Mouse (Mus musculus) 3134 (cell line): Measurements from ENCODE around the gene Tsc1.
A peak's percentile ranks its signal among the peaks of the same experiment; 100 is the strongest.

Experiments used
- DNase-seq: peaks from one replicate; pipeline ENCODE4 v3.0.0-alpha.2; 2011; ENCODE audit warnings: low spot score; ENCODE audit not compliant: insufficient read length; ENCODE audit errors: extremely low read depth

Gene Tsc1

GRCm38 (mm10) chr2:28638886-28639285 lies 2.1 kb upstream of the Tsc1 start:
- DNase-seq = no peak

DNA sequence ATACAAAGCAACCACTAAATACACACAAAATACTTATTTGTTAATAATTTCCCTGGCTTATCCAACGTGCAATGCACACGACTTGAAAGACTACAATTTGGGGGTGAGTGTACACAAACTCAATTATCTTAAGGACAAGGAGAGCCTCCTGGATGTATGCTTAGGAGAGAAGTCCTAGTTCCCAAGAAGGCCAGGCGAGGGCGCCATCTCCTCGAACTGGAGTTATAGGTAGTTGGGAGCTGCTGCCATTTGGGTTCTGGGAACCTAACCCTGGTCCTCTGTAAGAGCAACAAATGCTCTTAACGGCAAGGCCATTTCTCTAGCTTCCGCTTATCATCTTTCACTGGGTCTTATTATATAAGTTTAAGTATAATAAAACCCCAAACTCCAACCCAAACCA lies 1.2 kb upstream of the Tsc1 start:
- no peak for DNase-seq

GRCm38 (mm10) chr2:28641435-28641941 lies 460 bp downstream of the Tsc1 start:
- DNase-seq = peak; percentile 47

DNA sequence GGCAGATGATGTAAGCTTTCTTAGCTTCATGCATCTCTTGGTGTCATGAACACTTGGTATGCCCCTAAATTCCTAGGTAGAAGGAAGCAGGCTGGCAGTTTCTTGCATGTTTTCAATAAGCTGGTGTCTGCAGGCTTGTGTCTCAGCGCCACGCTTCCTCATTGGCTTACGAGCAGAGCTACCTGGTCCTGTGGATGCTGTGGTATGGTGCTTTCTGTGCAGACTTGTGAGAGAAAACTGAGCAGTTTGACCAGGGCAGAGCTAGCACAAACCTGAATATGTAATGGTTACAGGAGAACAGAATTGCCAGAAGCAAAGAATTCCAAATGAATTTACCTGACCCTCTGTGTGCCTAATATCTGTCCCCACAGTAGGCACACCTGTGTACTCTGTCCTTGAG lies 2.1 kb downstream of the Tsc1 start:
- no peak for DNase-seq

- DNase-seq = peak; percentile 23
Measured at GRCm38 (mm10) chr2:28650526-28650925, 9.5 kb downstream of the Tsc1 start.

GRCm38 (mm10) chr2:28653351-28653750 lies 12.3 kb downstream of the Tsc1 start:
- DNase-seq = no peak

- DNase-seq = no peak
Measured at GRCm38 (mm10) chr2:28654295-28654694, 13.3 kb downstream of the Tsc1 start.

DNA sequence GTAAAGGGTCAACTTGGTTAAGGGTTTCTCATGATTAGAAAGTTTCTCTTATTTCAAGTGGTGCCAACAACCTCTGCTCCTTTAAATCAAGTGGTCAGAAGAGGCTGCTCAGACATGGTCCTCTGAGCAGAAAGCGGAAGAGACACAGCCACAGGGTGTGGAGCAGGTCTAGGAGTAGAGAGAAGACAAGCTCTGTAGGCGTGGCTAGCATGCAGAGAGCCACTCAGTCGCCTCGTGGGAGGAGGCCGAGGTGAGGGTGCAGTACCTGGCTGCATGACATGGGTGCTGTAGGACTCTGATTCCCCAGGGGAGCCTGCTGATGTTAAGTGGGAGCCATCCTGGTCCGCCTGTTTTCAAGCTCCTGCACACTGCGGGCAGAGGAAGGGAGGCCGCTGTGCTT lies 15.2 kb downstream of the Tsc1 start:
- DNase-seq = no peak

DNA sequence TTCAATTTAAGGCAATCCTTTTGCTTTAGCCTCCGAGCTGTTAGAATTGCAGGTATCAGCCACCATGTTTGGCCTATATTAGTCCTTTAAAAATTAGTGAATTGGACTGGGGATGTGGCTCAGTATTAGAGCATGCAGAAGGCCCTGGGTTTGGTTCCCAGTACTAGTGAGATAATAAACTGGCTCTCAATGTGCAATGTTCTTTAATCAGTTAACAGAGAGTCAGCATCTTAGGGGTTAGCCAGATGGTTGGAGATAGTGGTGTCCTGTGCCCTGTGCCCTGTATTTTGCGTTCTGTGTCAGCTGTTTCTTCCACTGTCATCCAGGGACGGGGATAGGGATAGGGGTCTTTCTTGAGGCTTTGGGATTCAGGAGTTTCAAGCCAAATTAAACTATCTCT lies 21.9 kb downstream of the Tsc1 start:
- DNase-seq = no peak

DNA sequence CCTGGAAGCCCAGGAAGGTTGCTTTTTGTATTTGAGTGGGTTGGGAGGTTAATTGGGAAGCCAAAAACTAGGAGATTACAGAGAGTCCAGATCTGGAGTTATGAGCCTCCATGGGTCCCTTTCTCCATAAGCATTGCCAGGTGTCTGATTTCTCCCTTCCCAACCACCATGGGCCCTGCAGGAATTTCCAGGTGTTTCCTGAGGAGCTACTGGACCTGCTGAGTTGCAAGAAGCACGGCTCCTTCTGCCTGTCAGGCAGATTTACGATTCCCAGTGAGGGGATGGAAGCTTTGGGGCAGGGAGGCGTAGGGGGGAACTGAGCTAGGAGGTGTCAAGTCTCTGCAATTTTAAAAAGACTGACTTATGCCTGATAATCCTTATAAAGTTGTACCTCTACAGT lies 24.8 kb downstream of the Tsc1 start:
- no peak for DNase-seq

- DNase-seq = no peak
Measured at GRCm38 (mm10) chr2:28671438-28671837, 30.4 kb downstream of the Tsc1 start.

DNA sequence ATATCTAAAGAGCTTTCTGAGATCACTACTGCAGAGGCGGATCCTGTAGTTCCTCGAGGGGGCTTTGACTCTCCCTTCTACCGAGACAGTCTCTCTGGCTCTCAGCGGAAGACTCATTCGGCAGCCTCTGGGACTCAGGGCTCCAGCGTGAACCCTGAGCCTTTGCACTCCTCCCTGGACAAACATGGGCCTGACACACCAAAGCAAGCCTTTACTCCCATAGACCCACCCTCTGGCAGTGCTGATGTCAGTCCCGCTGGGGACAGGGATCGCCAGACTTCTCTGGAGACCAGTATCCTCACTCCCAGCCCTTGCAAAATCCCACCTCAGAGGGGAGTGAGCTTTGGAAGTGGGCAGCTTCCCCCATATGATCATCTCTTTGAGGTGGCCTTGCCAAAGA lies 35.0 kb downstream of the Tsc1 start:
- DNase-seq = no peak

GRCm38 (mm10) chr2:28680710-28681109 lies 39.7 kb downstream of the Tsc1 start:
- no peak for DNase-seq

DNA sequence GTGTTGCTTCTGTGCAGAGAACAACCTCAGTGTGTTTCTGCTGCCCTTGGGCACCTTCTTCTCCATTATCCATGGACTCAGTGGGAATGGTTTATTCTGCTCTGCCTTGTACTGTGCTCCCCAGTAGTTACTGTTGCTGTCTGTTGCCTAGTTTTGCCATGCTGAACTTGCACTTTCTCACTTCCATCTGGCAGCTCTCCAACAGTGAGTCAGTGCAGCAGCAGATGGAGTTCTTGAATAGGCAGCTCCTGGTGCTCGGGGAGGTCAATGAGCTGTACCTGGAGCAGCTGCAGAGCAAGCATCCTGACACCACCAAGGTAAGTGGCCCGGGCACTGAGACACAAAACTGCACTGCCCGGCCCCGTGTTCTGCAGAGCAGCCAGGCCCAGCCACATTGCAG lies 40.7 kb downstream of the Tsc1 start:
- peak; percentile 41 for DNase-seq

DNA sequence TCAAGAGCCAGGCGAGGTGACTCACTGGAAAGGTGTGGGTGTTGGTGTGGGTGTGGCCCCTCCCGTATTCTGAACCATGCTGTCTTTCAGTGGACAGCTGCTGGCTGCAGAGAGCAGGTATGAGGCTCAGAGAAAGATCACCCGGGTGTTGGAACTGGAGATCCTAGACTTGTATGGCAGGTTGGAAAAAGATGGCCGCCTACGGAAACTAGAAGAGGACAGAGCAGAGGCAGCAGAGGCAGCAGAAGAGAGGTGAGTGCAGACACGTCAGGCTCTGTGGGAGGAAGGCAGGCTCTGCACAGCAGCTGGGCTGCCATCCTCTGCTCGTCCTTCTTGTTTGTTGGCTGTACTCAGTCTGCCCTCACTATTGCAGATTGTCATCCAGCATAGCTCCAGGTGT lies 44.9 kb downstream of the Tsc1 start:
- no peak for DNase-seq

- DNase-seq = no peak
Measured at GRCm38 (mm10) chr2:28688431-28688830, 47.4 kb downstream of the Tsc1 start.

DNA sequence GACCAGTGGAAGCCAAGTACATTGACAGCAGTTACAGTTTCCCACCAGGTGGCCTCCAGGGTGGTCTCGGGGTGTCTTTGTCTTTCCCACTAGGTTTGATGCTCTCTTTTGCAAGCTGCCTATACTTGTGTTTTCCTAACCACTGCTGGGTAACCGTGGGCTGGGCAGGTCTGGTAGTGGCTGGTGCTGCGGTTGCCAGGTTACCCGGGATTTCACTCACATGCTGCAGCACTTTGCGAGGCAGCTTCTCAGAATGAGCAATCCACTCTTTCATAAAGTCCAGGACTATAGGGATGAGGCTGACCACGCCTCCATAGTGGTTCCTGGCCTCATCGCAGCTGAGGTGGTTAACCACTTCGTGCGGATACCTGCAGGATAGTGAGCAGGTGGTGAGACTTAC lies 51.7 kb downstream of the Tsc1 start:
- no peak for DNase-seq

- DNase-seq = no peak
Measured at GRCm38 (mm10) chr2:28698566-28698965, 57.5 kb downstream of the Tsc1 start.

DNA sequence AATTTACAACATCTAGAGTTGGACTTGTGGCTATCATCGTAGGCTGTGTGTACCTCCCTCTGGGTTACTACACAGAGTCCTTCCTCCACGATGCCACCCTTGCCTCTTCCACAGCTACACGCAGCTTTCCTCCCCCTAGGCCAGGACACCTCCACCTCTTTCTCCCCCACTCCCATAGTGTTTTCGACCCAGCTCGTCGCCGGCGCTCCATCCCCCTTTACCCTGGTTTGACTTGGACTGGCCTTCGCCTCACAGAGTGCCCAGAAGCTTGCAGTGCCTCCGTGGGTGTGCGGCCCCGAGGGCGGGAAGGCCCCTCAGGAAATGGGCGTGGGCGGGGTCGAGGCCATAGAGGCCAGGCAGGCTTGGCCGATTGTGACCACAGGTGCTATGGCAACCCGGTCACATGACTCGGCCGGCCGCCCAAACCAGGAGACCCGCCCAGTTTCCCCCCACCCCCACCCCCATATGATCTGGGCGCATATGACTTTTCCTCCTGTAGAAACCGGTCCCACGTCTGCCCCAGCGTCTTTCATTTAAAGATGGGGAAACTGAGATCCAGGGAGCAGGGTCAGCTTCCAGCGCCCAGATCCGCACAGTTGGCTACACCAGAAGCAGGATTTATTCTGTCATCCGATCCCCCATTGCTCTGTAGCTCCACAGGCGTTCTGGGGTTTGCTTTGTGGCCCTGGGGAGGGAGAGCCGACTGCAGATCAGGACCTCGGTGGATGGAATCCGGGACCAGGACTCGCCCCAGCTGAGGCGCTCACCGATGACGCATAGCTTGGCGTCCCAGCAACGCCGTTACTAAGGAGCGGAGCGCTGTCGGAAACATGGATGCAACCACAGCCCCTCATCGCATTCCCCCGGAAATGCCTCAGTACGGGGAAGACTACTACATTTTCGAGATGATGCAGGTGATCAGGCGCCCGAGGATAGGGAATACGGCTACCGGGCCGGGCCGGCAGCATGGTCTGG lies 58.6 kb downstream of the Tsc1 start, which contains the start of the genes Spaca9 and Ak8:
Spaca9 (minus strand) TSS at position 367 of the 975 bp plus-strand sequence.
Ak8 (plus strand) TSS at position 804 of the 975 bp plus-strand sequence.
- peak; percentile 51 for DNase-seq

- DNase-seq = no peak
Measured at GRCm38 (mm10) chr2:28701646-28702262, 60.7 kb downstream of the Tsc1 start.

DNA sequence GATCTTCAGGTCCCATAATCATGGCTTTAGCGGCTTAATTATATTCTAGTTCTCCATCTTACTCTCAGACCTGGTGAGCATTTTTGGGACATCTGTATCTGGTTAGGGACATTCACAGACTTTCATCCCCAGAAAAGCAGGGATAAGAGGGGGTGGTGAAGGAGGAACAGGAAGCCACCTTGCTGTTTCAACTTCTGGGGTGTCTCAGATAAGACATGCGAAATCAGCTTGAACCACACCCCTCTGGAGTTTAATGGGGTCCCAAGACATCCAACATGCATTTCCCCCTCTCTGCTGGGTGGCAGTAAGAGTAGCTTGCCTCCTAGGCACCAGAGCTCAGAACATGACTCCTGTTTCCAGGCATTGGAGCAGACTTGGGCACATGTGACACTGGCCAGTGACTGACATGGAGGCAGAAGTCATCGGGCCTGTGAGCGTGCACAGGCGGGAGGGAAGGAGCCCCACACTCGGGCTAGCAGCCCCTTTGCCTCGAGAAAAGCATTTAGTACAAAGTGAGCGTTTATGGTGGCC lies 65.1 kb downstream of the Tsc1 start:
- no peak for DNase-seq
